Mouse (Mus musculus): ENCODE results near the gene Bpifa6. TPM values are rescaled to one million over a fixed set of nuclear protein-coding genes. Genes with fewer than 3 reads are reported as not detected.
A peak's percentile ranks its signal among the peaks of the same experiment; 100 is the strongest.
"Not testable (repeated sequence)": the region's sequence is repeated elsewhere in the genome, so short reads cannot be mapped to it uniquely, and the experiment has no call there.

Gene Bpifa6
- total RNA-seq (2021), result not detected
- long read RNA-seq, experiment 1, result 0 reads
- long read RNA-seq, experiment 2, result 0 reads

DNA sequence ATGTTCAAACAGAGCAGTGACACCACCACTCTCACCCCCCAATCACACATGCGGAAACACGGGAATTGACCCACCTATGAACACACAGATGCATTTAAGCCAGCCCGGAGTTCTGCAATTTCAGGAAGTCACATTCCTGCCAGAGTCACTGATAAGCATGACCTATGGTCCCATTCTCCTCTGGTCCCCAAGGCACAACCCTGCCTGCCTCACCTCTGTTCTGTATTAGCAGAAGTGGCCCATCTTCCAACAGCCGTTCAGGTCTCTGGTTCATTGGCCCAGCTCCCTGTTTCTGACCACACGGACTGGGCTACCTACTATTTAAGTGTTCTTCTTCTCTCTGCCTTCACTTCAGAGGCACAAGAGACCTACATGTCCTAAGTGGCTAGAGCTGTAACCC is at the start of gene Bpifa6:
Bpifa6 (plus strand) TSS at position 364 of the 400 bp plus-strand sequence.
- no peak for DNase-seq (ENCODE audit: low spot score)

DNA sequence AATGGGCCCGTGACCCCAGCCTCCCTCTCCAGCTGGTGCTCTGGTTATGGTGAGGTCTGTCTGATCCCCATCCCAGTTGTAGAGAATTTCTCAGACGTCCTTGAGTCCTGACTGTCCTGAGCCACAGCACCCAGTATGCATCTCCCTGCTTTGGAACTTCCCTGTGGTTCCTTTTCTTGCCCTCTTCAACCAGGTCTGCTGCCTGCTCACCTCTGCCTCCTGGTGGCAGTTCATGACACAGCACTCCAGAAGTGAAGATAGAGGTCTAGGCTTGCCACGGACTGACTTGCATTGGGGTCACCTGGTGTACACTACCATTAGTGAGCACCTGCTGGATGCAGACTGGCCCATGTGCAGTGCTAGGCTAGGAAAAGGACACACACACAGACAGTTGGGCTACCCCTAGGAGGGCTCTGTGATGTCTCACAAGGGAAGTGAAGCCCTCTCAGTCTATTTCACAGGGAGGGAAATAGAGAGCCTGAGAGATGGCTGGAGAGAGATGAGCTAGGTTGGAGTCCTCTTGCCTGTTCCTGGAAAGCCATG is 44.8 kb upstream of the Bpifa6 start:
- DNase-seq (ENCODE audit: low spot score), result peak; percentile 15

DNA sequence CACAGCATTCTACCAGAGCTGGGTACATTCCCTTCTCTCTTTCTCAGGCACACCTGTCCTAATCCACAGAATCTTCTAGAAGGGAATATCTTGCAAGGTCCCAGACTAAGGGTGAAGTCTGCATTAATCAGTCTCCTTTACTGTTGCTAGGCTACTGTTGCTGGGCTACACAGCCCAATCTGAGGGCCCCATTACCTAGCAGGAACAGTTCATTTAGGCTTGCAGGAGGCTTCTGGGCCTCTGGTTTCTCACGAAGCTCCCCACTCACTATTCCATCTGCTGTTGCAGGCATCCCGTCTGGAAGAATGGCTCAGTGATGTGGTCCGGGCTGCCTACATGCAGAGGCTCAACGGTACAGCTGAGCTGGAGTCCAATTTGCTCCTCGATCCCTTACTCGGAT is 43.6 kb upstream of the Bpifa6 start:
- DNase-seq (ENCODE audit: low spot score), result no peak

DNA sequence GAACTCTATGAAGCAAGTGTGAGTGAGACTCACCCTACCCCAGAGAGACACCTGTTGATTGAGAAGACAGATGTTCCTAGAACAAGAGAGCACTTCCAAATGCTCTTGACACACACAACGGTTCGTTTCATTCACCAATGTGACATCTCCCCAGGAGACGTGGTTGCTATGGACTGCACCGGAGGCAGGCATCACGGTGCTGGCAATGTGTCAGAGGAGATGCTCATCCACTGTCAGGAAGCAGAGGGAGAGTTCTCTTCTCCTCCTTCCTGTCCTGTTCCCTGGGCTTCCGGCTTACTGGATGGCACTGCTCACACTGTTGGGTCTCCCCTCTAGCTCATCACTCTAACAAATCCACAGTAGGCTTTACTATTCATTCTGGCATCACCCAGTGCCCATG is 41.4 kb upstream of the Bpifa6 start:
- no peak for DNase-seq (ENCODE audit: low spot score)

DNA sequence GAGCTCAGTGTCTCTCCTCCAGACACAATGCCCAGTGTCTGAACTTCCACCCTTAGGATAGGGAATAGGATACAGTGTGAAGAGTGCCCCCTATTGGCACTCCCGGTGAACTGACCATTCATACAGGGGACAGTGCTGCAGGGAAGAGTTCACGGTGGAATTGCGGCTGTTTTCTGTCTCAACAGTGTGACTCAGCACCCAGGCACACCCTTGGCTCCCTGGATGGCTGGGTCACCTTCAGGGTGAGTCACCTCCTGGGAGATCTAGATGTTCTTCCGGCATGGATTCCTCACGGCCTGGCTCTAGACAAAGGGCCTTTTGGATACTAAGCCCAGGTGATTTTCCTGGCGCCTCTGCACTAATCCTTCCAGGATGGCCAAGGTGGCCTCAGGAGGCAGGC is 39.4 kb upstream of the Bpifa6 start:
- DNase-seq (ENCODE audit: low spot score), result no peak

DNA sequence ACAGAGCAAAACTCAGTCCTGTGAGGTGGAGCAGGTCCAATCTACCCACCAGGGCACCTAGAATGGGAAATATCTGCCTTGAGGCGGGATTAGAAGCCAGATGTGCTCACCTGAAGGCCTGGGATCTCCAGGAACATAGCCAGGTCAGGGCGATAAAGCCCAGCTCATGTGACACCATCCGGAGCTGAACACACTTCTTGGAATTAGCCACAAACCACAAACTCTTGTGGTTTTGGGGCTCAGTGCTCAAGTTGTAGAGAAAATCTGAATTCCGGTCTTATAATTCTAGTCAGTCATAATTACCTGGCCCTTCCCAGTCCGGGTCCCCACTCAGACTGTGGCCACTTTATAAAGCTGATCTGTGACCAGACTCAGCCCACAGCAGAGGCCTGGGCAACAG is 36.9 kb upstream of the Bpifa6 start, which contains the start of gene Bpifb4:
Bpifb4 (plus strand) TSS at position 370 of the 400 bp plus-strand sequence.
- DNase-seq (ENCODE audit: low spot score), result no peak

DNA sequence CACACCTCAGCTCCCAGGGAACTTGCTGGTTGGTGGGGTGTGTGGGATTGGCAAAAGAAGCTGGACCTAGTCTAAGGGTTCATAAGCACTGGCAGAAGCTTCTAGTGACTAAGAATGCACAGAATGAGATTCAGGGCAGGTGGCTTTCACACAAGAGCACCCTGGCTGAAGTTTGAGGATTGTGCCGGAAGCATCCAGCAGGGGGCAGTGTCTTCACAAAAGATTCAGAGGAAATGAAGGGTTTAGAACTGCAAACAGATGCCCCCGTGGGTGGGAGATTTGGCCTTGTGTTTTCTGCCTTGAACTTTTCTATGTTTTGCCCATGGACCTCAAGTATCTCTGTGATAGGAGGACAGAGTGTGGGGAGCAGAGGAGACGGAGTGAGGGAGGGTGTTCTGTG is 31.2 kb upstream of the Bpifa6 start:
- DNase-seq (ENCODE audit: low spot score), result peak; percentile 6

DNA sequence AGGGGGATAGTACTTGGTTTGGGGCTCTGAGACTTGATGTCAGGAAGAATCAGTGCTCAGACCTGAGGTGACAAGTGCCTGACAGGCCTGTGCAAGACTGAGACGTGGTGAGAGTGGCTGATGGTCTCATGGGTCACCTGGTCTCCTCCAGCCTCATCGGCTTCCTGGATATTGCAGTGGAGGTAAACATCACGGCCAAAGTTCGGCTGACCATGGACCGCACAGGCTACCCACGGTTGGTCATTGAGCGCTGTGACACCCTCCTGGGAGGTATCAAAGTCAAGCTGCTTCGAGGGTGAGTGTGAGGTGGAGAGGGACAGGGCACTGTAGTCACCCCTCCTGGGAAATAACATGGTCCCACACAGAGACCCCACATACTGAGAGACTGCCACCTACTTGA is 30.2 kb upstream of the Bpifa6 start:
- no peak for DNase-seq (ENCODE audit: low spot score)

DNA sequence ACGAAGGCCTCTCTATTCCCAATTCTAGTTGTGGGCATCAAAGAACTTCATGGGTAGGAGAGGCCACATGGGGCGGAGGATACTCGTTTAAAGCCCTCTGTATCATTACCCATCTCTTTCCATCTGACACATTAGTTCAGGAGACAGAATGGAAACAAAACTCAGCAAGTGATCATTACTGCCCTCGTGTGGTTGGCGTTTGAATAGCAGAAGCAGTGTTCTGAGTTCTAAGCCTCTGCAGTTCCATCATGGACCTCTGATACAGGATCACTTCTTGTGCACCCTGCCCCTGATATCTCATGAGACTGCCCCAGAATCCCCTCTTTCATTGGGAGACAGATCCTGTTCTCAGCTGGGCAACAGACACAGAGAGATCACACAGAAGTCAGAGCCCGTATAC is 21.8 kb upstream of the Bpifa6 start:
- peak; percentile 21 for DNase-seq (ENCODE audit: low spot score)

DNA sequence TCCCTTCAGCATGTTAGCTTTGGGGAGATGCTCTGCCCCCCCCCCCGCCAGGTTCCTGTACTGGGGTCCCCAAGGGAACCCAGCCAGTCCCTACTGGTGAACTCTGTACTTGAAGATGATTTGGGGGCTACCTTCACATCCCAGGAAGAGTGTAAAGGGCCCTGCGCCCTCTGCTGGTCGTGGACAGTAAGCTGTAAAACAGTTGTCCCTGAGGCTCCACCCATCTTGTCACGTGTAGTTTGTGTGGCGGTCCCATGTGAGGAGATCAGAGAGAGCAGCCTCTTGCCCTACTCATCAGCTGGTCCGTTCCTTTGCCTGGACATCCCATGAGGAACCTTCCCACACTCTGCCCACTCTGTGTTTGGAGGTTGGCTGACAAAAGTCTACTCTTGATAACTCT is 20.9 kb upstream of the Bpifa6 start:
- peak; percentile 5 for DNase-seq (ENCODE audit: low spot score)

DNA sequence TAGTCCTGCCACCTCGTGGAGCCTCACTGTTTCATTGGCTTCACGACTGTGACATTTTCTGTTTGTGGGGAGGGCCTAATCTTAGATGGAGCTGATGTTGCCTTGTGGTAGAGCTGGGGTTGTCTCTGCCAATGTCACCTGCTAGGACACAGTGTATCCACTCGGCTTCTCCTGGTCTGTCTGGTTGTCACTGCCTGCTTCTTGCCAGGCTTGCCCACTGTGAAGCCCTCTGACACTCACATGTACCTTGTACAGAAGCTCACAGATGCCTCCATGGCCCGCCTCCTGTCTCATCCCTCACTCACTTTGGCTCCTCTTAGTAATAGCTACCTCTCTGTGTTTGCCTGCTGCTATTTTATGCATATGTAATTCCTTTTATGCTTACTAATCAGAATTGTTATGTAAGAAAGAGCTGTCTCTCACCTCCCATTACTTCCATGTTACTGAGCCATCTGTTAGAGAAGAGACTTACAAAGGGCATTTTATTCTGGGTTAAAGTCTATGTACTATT is 11.9 kb upstream of the Bpifa6 start:
- no peak for DNase-seq (ENCODE audit: low spot score)

DNA sequence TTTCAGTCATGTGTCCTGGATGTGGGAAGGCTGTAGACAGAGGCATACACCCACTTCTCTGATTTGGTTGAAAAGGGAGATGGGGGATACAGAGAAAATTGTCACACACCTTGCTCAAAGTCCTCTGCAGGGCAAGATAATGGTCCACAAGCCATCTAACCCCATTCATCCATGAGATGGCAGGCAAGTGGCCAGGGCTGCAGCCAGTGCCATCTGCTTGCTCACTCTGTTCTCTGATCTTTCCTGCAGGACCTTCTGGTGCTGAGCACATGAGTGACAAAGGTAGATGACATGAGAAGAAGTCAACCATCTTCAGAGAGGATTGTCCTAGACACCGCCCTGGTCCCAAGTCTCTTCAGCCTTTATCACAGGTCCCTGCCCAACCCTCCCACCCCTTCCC is 11.4 kb upstream of the Bpifa6 start:
- no peak for DNase-seq (ENCODE audit: low spot score)

DNA sequence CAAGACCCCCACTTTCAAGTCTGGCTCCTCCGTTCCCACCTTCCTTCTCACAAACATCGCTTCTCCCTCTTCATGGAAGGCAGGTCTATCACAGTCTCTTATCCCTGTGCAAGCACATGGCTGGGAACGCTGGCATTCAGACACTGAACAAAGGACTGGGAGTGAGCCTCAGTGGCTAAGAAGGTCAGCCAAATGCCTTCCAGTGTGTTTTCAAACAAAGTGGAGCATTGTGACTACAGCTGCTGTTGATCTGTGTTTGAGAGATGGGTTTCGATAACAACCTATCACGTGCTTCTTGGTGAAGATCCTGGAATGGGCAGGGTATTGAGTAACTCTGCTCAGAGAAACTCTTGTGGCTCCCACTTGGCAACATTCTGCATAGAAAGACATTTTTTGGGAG is 4.5 kb upstream of the Bpifa6 start:
- DNase-seq (ENCODE audit: low spot score), result no peak

DNA sequence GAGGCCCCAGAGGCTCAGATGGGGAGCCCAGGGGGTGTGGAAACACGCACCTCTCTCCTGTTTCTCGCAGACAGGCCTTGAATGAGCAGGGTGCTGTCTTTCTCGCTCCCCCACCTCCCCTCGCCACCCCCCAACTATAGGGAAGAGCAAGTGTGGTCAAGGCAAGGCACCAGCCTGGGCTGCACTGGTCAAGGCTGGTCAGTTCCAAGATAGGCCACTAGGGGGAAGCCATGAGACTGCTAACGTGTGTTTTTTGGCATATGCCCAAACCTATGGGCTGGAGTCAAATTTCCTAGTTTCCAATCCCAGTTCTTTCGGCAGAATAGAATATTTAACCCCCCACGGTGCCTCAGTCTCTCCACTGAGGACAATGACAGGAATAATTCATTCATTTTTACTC is 21.0 kb downstream of the Bpifa6 start:
- DNase-seq (ENCODE audit: low spot score), result peak; percentile 71

DNA sequence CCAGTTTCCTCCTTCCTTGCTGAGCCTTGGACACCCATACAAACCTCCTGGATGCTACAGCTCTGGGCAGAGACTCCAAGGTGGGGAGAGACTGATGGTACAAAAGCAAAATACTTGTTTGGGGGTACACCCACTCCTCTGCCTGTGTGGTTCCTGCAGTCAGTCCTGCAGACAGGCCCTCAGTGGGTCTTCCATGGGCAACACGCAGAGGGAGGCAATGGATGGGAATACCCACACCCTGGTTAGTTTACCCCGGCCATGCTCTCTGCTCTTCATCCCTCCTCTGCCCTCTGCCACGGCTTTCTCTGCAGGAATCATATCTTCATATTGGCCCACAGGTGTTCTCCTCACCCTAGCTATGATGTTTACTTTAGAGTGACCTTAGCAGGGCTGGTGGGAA is 25.8 kb downstream of the Bpifa6 start:
- no peak for DNase-seq (ENCODE audit: low spot score)

DNA sequence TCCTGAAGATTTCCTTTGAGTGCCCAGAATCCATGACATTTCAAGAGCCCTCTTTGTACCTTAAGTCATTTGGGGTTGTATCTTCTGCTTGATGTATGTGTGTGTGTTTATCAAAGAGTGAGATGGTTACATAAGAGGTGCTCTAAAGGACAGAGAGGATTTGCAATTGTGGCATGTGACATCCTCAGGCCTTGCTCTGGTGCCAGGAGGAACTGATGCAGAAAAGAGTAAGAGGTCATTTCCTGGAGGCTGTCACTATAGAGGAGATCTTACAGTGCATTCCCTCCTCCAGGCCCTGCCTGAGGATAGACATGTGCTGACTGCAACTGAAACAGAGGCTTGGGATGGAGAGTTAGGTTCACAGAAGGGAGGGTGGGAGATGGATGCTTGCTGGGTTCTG is 26.3 kb downstream of the Bpifa6 start:
- DNase-seq (ENCODE audit: low spot score), result no peak

DNA sequence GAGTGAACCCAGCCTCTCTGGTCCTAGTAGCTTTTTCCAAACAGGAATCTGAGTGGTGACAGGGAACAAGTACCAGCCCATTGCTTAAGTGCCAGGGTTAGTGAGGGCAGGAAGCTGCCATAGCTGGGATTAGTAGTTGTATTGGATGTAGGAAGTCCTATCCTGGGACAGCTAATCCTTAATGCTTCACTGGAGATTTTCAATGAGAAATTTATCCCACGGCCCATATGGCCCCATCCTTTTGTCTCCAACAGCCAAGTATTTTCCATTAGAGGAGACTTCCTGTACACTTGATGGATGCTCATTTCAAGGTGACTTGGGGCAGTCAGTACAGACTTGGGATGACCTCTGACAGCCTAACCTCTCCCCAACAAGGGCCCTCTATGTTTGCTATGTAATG is 29.7 kb downstream of the Bpifa6 start:
- no peak for DNase-seq (ENCODE audit: low spot score)

DNA sequence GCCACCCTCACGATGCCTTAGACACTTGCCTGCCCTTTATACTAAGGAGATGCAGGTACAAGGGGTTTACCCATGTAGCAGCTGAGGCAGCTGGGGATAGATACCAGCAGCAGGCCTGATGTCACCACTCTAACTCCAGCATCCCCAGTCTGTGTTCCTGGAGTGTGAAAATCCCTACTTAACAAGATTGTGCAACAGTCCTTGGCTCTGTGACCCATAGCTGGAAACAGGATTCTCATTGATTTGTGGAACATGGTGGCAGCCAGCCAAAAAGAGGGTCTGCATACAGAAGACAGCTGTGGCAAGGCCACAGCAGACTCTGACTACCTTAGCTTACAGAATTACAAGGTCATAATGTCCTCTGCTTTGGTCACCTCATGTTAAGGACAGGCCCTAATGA is 30.3 kb downstream of the Bpifa6 start:
- no peak for DNase-seq (ENCODE audit: low spot score)

DNA sequence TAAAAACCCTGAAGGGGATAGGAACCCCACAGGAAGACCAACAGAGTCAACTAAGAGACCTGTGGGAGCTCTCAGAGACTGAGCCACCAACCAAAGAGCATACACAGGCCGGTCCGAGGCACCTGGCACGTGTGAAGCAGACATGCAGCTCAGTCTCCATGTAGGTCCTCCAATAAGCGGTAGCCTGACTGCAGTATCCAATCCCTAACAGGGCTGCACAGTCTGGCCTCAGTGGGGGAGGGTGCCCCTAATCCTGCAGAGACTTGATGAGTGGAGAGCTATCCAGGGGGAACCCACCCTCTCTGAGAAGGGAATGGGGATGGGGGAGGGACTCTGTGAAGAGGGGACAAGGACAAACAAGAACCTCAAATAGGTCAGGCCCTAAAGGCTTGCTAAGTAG is 31.0 kb downstream of the Bpifa6 start:
- no peak for DNase-seq (ENCODE audit: low spot score)

DNA sequence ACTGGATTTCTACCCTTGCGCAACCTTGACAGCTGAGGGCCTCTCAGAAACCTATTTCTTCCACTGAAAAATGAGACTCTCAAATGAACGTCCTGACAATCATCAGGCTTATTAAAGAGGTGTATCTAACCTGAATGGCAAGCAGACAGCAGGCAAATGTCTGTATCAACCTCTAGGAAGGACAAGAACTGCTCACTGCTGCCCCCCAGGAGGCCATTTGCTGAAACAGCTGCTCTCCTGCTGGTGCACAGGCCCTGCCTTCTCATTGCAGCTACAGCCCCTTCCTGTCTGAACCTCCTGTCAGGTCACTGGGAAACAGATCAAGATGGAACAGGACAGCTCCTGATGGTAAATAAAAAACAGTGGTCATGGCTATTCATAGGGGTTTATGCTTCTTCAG is 31.6 kb downstream of the Bpifa6 start:
- DNase-seq (ENCODE audit: low spot score), result no peak

DNA sequence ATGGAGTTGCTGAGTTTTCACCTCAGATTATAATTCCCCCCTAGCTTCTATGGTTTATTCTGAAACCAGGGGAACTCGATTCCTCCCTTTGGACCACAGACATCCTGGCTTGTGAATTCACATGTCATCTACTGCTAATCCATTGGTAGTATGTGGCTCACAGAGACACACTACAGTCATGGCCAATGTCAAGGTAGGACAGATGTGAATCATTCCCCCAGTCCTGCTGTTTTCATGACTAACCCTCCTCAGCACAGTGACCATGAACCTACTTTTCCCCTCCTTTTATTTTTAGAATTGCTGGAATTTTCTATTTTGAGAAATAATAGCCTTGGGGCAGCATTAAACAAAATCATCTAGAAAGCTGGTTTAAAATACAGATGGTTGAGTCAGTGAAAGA is 32.6 kb downstream of the Bpifa6 start:
- no peak for DNase-seq (ENCODE audit: low spot score)

DNA sequence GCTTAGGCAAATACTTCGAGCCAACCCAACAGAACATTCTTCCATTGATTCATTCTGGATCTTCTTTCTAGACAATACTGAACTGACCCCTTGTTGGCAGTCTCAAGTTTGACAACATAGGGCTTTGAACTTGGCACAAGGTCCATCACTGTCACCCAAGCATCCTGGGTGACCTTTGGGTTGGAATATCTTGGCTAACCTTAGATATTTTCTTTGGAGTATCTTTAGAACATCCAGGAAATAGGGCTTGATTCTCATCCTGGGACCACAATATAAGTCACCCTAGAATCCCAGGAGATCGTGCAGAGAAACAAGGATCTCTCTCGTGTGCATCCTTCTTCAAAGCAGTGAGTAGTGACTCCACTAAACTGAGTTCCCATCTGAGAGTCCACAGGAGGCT is 33.2 kb downstream of the Bpifa6 start, which contains the start of gene Bpifa2:
Bpifa2 (plus strand) TSS at position 301 of the 400 bp plus-strand sequence.
- DNase-seq (ENCODE audit: low spot score), result no peak

DNA sequence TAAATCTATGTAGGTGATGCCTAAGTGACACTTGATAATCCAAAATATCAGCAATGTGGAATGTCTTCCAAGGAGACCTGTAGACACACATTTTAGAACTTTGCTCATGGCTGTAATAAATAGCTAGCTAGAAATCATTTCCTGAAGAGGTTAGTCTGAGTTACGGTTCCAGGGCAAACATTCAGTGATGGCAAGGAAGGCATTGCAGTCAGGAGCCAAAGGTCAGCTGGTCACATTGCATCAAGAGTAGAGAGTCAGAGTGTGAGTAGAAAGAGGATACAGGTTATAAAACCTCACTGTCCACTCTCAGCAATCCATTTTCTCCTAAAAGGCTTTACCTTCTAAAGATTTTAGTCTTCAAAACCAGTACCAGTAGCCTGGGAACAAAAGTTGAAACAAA is 43.2 kb downstream of the Bpifa6 start:
- no peak for DNase-seq (ENCODE audit: low spot score)

DNA sequence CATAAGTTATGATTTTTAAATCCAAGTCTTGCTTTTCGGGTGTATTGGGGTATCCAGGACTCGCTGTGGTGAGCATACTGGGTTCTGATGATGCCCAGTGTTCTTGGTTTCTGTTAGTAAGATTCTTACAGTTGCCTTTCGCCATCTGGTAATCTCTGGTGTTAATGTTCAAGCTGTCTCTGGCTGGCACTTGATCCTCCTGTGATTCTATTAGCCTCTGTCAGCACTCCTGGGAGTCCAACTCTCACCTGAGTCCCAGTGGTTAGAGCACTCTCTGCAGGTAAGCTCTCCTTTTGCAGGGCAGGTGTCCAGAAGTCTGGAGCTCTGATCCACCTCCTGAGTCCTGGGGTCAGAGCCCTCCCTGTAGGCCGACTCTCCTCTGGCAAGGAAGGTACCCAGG is 49.9 kb downstream of the Bpifa6 start:
- DNase-seq (ENCODE audit: low spot score), result not testable (repeated sequence)
